Mouse (Mus musculus) hindbrain, postnatal 0 days (tissue): ENCODE data around the gene Siglecg. TPM values are rescaled to one million over a fixed set of nuclear protein-coding genes. Genes with fewer than 3 reads are reported as not detected.
A peak's percentile ranks its signal among the peaks of the same experiment; 100 is the strongest.
"Not testable (repeated sequence)": the region's sequence is repeated elsewhere in the genome, so short reads cannot be mapped to it uniquely, and the experiment has no call there.

Experiments used
- ATAC-seq: fragments of 200-750 bp; cut with Nextera tagmentation; 2 replicates; pipeline ENCODE4 v1.8.0; 2017; ENCODE audit warnings: mild to moderate bottlenecking, moderate TSS enrichment, moderate library complexity
- DNase-seq: peaks from one replicate; pipeline ENCODE4 v3.0.0-alpha.2; 2015; ENCODE audit warnings: low spot score
- H3K27ac ChIP-seq: fragments of 300-500 bp; sonication (generic); 2 replicates; pipeline ENCODE4 v1.5.1; 2014; ENCODE audit warnings: mild to moderate bottlenecking
- H3K27me3 ChIP-seq: fragments of 300-500 bp; sonication (generic); 2 replicates; pipeline ENCODE4 v1.6.1; 2014; ENCODE audit warnings: low read length, mixed read lengths; ENCODE audit not compliant: insufficient read depth
- H3K36me3 ChIP-seq: fragments of 300-500 bp; sonication (generic); 2 replicates; pipeline ENCODE4 v1.6.1; 2014; ENCODE audit warnings: low read length, mixed read lengths; ENCODE audit not compliant: insufficient read depth
- H3K4me1 ChIP-seq: fragments of 300-500 bp; sonication (generic); 2 replicates; pipeline ENCODE4 v1.6.1; 2014; ENCODE audit warnings: antibody characterized with exemption, low read length, mixed read lengths; ENCODE audit not compliant: insufficient read depth
- H3K4me2 ChIP-seq: fragments of 300-500 bp; sonication (generic); 2 replicates; pipeline ENCODE4 v1.6.1; 2014; ENCODE audit warnings: low read depth, mild to moderate bottlenecking, low read length, moderate library complexity, mixed read lengths
- H3K4me3 ChIP-seq: fragments of 300-500 bp; sonication (generic); 2 replicates; pipeline ENCODE4 v1.5.1; 2014; ENCODE audit warnings: low read length
- H3K9ac ChIP-seq: fragments of 300-500 bp; sonication (generic); replicated peaks from 2 replicates; pipeline ENCODE4 v1.6.1; 2014; ENCODE audit warnings: mild to moderate bottlenecking, low read length, moderate library complexity, mixed read lengths
- H3K9me3 ChIP-seq: fragments of 300-500 bp; sonication (generic); 2 replicates; pipeline ENCODE4 v1.6.1; 2016; ENCODE audit warnings: low read length, mixed read lengths
- CTCF ChIP-seq: IDR thresholded peaks from 2 replicates; pipeline ENCODE4 v1.5.1; 2016; ENCODE audit warnings: antibody characterized with exemption, control low read depth, low read depth
- WGBS: fragments of 180-500 bp; shearing (Covaris S2); extraction: QIAGEN DNeasy Blood & Tissue Kit; methylation state at CpG from one replicate; pipeline ENCODE4 v1.1.7; 2014; 5-methylcytosine and 5-hydroxymethylcytosine counted together
- polyA plus RNA-seq: library from polyadenylated mRNA; unstranded; fragments of >200 nt; fragmentation: Nextera tagmentation; extraction: Ambion mirVana; gene quantifications from 2 replicates; pipeline ENCODE4 v1.2.1, GENCODE M21; 2015
- total RNA-seq: library from RNA; depleted of rRNA; stranded (reverse); fragments of >200 nt; gene quantifications from 2 replicates; pipeline ENCODE4 v1.2.3, GENCODE M21; 2014

Siglecg gene
- total and polyA plus RNA-seq, 2 experiments from 2014 or later = not detected

DNA sequence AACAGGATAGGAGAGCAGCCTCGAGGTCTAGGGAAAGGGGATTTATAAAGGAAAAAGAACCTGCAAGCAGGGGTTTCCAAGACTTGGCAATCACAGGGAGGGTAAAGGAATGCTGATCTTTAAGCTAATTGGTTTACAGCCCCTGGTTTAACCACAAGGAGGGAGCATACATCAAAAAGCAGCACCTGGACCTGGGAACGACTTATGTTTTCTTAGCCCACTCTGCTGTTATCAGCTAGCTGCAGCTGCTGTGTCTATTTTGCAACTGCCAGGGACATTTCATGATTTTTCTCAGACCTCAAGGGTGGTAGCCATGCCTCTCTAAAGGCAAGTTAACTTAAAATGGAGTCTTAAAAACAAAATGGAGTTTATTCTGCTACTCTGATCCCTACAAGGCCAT, 5.3 kb upstream of the Siglecg start:
- no peak overlapping the region for H3K27ac ChIP-seq
- no peak for DNase-seq
- no peaks in the 10 kb centered on the region for H3K36me3 ChIP-seq
- H3K4me2 ChIP-seq = no peak overlapping the region
- no peaks in the 10 kb centered on the region for H3K27me3 ChIP-seq
- ATAC-seq = no peak
- no peaks in the 10 kb centered on the region for H3K4me1 ChIP-seq
- H3K9ac ChIP-seq = no peak overlapping the region
- no peaks in the 10 kb centered on the region for H3K9me3 ChIP-seq
- 52% methylated on average over 2 of the region's 2 CpGs for WGBS
- H3K4me3 ChIP-seq = no peak overlapping the region
- TF ChIP-seq CTCF = no peak

DNA sequence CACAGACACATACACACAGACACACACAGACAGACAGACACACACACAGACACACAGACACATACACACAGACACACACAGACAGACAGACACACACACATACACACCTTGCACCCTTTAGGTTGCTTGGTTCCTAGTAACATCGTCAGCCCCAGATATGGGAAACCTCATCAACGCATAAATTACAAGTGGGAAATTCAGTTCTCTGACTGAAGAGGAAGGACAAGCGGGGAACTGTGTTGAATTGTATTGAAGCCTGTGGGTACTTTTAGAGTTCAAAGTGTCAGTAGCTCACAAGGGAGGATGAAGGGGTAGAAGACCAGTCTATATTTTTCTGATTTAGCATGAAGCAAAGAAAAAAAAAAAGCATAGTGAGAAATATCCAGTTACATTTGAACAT, 431 bp upstream of the Siglecg start:
- H3K27me3 ChIP-seq = no peaks in the 10 kb centered on the region
- H3K4me3 ChIP-seq = no peak overlapping the region
- no peaks in the 10 kb centered on the region for H3K36me3 ChIP-seq
- DNase-seq = no peak
- no peaks in the 10 kb centered on the region for H3K4me1 ChIP-seq
- no peak overlapping the region for H3K9ac ChIP-seq
- H3K4me2 ChIP-seq = no peak overlapping the region
- no peak overlapping the region for H3K27ac ChIP-seq
- TF ChIP-seq CTCF = no peak
- 83% methylated on average over 3 of the region's 3 CpGs for WGBS
- no peaks in the 10 kb centered on the region for H3K9me3 ChIP-seq
- no peak for ATAC-seq

DNA sequence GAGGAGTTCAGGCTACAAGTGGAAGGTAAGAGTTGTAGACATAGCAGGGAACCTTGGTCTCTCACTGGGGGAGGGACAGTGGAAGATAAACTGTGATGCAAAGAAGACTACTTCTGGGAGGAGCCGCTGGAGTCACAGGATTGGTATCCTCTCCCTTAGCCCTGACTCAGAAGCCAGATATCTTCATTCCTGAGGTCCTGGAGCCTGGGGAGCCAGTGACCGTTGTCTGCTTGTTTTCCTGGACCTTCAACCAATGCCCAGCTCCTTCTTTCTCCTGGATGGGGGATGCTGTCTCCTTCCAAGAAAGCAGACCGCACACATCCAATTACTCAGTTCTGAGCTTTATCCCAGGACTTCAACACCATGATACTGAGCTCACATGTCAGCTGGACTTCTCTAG, 1.1 kb downstream of the Siglecg start:
- TF ChIP-seq CTCF = no peak
- ATAC-seq = no peak
- no peaks in the 10 kb centered on the region for H3K27me3 ChIP-seq
- no peak overlapping the region for H3K27ac ChIP-seq
- no peaks in the 10 kb centered on the region for H3K9me3 ChIP-seq
- no peak overlapping the region for H3K9ac ChIP-seq
- H3K4me1 ChIP-seq = no peaks in the 10 kb centered on the region
- no peak overlapping the region for H3K4me3 ChIP-seq
- 79% methylated on average over 3 of the region's 3 CpGs for WGBS
- no peak for DNase-seq
- H3K36me3 ChIP-seq = no peaks in the 10 kb centered on the region
- H3K4me2 ChIP-seq = no peak overlapping the region

DNA sequence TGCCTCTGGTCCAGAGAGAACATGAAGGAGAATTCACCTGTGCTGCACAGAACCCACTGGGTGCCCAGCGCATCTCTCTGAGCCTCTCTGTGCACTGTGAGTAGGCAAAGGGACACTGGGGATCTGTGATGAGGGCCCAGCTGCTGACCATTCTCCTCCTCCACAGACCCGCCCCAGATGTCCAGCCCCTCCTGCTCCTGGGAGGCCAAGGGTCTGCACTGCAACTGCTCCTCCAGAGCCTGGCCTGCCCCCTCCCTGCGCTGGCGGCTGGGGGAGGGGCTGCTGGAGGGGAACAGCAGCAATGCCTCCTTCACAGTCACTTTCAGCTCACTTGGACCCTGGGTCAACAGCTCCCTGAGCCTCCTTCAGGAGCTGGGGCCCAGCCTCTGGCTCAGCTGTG, 3.7 kb downstream of the Siglecg start:
- not testable (repeated sequence) for ATAC-seq, H3K27me3 ChIP-seq
- WGBS = 33% methylated on average over 4 of the region's 4 CpGs

DNA sequence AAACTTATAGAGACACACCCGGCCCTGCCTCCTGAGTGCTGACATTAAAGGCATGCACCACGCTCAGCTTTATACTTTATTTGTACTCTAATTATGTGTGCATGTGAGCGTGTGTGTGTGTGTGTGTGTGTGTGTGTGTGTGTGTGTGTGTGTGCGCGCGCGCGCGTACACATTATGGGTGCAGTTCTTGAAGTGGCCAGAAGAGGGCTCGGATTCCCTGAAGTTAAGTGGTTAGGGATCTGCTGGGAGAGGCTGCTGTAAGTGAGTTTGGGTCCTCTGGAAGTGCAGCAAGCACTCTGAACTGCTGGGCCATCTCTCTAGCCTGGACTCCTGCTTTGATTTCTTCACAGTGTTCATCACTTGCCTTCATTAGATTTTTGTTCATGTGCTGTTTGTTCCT, 9.3 kb downstream of the Siglecg start:
- 0 out of 2 replicates have a peak, but pooled peaks have one; percentile 13 for TF ChIP-seq CTCF

More for the DNA sequence above, 3.7 kb downstream of the Siglecg start:
- H3K36me3 ChIP-seq, H3K27ac ChIP-seq, H3K4me3 ChIP-seq, H3K4me1 ChIP-seq, H3K4me2 ChIP-seq, H3K9me3 ChIP-seq, H3K9ac ChIP-seq, DNase-seq: not testable (repeated sequence)

DNA sequence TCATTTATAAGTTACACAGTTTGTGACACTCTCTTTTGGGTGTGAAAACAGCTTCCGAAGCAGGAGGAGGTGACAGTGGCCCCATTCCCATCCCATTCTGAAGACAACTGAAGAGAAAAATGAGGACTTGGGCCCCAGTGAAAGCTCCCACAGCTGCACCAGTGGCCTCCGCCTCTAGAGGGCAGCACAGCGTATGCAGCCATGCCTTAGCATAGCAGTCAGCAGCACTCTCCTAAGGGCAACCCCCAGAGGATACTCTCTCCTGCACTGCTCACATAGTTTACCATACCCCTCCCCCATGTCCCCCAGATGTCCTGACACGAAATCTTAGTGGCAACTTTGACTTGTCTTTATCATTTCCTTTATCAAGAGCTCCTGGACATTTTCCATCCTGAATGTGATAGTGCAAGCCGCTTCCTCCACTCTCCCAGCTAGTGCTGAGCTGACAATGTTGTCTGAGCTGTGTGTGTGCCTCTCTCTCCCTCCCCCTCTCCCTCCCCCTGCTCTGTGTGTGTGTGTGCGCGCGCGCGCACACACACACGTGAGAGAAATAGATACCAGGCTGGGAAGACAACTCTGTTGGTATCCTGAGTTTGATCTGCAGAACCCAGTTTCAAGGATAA, 15.1 kb downstream of the Siglecg start:
- no peak overlapping the region for H3K9ac ChIP-seq
- ATAC-seq (peak; percentile 95), DNase-seq (peak; percentile 87)
- no peak overlapping the region for H3K4me3 ChIP-seq
- peak overlapping the region; percentile 34 for H3K4me2 ChIP-seq
- H3K36me3 ChIP-seq = no peaks in the 10 kb centered on the region
- H3K27ac ChIP-seq = no peak overlapping the region
- no peaks in the 10 kb centered on the region for H3K4me1 ChIP-seq
- no peaks in the 10 kb centered on the region for H3K27me3 ChIP-seq
- H3K9me3 ChIP-seq = no peaks in the 10 kb centered on the region
- 12% methylated on average over 11 of the region's 11 CpGs for WGBS
- TF ChIP-seq CTCF = peak; percentile 92

More for the DNA sequence above, 9.3 kb downstream of the Siglecg start:
- Histone ChIP-seq H3K4me3 (no peak overlapping the region), H3K9me3 (no peaks in the 10 kb centered on the region), H3K27ac (no peak overlapping the region), H3K27me3 (no peaks in the 10 kb centered on the region), H3K9ac (no peak overlapping the region), H3K4me2 (no peak overlapping the region), H3K4me1 (no peaks in the 10 kb centered on the region), H3K36me3 (no peaks in the 10 kb centered on the region)
- ATAC-seq = no peak
- 80% methylated on average over 10 of the region's 10 CpGs for WGBS
- no peak for DNase-seq

DNA sequence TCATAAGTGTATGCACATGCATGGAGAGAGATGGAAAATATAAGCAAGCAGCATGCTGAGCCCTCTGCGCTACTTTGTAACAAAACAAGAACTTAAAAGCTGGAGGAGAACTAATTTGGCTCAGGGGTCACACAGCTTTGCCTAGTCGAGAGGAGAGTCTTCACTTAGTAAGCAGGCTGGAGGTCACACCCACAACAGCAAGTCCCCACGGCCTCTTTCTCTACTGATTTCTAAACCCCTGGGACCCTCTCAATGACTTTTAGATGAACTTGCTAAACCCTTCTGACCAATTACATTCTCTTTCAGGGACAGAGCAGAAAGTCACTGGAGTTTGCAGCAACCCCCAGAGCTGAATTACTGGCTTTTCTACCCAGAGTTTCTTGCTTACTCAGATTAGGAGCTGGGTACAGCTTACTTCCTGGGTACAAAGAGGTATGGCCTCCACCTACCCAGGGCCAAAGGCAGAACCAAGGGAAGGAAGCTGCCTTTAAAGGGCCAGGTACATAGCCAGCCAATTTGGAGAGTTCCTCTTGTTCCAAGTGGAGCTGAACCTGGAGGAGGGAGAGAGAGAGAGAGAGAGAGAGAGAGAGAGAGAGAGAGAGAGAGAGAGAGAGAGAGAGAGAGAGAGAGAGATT, 16.1 kb downstream of the Siglecg start:
- H3K9ac ChIP-seq = no peak overlapping the region
- no peaks in the 10 kb centered on the region for H3K27me3 ChIP-seq
- ATAC-seq = no peak
- H3K9me3 ChIP-seq = no peaks in the 10 kb centered on the region
- no peak for DNase-seq
- H3K36me3 ChIP-seq = no peaks in the 10 kb centered on the region
- H3K4me1 ChIP-seq = no peaks in the 10 kb centered on the region
- TF ChIP-seq CTCF = no peak
- no peak overlapping the region for H3K4me2 ChIP-seq
- no peak overlapping the region for H3K4me3 ChIP-seq
- 62% methylated on average over 3 of the region's 3 CpGs for WGBS
- H3K27ac ChIP-seq = no peak overlapping the region
